Mouse (Mus musculus): ENCODE data around the gene Ak9.
"Not testable (repeated sequence)": the region's sequence is repeated elsewhere in the genome, so short reads cannot be mapped to it uniquely, and the experiment has no call there.

The Ak9 gene

DNA sequence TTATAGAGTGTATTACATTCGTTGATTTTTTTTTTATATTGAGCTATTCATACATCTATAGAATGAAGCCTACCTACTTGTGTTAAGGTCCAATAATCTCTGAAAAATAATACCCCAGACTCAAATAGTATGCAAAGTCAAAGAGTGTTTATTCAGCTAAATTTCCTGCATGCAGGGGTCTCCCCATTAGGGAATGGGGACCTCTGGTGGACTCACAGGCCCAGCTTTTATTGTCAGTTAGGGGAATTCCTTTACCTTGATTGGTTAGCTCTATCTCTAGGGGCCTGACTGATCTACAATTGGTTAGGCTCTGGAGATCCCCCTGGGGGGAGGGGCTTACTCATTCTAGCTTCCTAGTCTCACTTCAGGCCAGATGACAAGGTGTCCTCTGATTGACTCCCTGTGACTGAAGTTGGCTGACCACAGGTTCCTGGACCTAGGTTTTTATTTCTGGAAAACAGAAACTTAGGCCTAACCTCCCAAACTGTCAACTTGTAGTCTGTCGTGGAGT lies 28.8 kb downstream of the Ak9 start:
- DNase-seq (ENCODE audit: low spot score): no peak

DNA sequence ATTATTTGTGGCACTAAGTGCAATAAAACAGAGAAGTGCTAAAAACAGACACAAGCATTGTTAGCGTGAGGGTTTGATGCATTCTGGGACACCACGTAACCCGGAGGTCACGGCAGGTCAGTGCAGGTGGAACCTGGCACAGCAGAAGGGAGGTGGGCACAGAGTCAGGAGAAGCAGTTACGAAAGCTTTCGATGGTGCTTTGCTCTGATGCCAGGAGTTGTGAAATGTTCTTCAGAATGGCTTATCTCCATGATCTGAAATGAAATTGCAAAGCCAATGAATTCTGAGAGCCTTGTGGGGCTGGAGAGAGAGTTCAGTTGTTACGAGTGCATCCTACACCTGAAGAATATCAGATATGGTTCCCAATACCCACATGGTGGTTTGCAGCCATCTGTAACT lies 37.6 kb downstream of the Ak9 start:
- DNase-seq (ENCODE audit: low spot score): no peak

DNA sequence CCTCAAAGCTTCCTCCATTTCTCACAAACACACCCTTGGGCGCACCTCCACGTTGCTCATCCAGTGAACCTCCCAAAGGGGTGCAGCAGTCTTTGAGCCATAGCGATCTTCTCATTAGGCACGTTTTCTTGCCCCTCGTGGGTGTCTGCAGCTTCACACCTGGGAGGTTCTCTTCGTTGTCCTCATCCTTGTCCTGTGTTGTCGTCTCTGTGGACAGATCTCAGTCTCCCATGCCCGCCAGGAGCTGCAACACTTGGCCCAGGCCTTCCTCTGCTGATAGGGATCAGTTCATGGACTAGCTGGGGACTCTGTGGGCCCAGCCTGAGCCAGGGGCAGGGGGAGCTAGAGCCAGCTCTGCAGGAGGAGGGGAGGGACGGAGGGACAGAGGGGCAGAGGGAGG lies 61.3 kb downstream of the Ak9 start:
- no peak for DNase-seq (ENCODE audit: low spot score)

GRCm38 (mm10) chr10:41380466-41380865 lies 76.7 kb downstream of the Ak9 start:
- DNase-seq (ENCODE audit: low spot score): no peak

GRCm38 (mm10) chr10:41385506-41386221 lies 81.9 kb downstream of the Ak9 start:
- no peak for DNase-seq (ENCODE audit: low spot score)

DNA sequence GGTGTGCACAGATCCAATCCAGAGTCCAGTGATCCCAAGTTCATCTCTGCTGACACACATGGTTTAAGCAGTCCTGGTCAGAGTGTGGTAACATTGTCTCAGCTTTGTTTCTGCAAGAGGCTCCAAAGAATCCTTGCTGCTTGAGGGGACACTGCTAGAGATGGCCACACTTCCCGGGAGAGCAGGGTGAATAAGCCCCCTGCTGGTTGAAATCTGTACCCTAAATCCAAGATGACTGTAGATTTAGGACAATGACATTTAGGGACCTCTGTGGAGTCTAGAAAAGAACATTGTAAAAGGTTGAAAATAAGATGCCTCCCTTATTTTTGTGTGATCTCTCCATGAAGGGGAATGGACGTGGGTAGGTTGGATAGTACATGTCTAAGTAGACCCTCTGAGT lies 89.8 kb downstream of the Ak9 start:
- no peak for DNase-seq (ENCODE audit: low spot score)

GRCm38 (mm10) chr10:41401097-41401496 lies 97.3 kb downstream of the Ak9 start:
- DNase-seq (ENCODE audit: low spot score): no peak

- DNase-seq (ENCODE audit: low spot score): no peak
Measured at GRCm38 (mm10) chr10:41403364-41403763, 99.6 kb downstream of the Ak9 start.

- DNase-seq (ENCODE audit: low spot score): no peak
Measured at GRCm38 (mm10) chr10:41403893-41404612, 100.3 kb downstream of the Ak9 start.

- not testable (repeated sequence) for DNase-seq (ENCODE audit: low spot score)
Measured at GRCm38 (mm10) chr10:41410176-41410575, 106.4 kb downstream of the Ak9 start.

DNA sequence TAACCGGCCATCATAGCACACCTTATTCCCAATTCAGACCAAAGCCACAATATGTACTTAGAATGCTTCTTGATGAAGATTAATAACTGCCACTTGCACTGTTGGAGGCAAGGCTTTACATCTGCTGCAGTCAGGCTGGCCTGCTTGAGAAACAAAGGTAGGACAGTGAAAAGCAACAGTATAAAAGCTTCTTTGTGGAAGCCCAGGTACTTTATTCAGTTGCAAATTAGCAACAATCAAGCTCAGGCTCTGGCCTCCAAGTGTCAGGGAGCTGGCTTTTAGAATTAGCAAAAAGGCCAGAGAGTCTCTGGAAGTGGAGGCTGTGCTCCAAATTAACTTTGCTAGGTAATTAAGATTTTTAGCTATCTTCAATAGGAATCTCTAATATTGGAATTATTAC lies 107.0 kb downstream of the Ak9 start:
- not testable (repeated sequence) for DNase-seq (ENCODE audit: low spot score)

DNA sequence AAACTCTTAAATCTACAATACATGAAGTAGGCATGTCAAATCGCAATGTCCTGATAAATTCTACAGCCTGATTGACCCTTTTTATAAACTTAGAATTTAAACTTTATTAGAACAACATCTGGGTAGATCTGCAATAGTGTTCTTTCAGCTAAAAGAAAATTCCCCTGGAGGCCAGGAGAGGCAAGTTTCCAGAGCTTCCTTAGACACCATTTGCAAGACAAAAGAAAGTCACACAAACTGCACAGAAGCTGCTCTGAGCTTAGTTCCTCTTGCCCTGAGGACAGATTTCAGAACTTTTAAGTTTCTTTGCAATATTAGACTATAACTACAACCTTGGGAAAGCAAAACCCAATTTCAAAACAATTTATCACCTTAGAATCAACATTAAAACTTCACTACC lies 109.7 kb downstream of the Ak9 start:
- DNase-seq (ENCODE audit: low spot score): not testable (repeated sequence)

DNA sequence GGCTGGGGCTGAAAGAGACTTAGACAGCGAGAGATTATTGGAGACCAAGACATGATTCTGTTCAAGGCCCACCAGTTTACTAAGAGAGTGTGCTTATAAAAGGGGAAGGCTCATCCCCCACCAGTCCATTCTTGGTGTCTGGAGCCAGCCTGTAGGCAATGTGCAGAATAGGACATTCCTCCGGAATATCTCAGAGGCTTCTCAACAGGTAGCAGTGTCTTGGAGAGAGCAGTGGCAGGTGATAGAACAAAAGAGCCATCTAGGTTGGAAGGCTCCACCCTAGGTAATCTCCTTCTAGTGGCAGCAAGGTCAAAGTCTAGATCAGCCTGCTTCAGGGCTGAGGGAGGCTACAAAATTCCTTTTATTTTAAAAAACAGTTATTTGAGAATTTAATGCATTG lies 111.6 kb downstream of the Ak9 start:
- DNase-seq (ENCODE audit: low spot score): not testable (repeated sequence)

GRCm38 (mm10) chr10:41420496-41421200 lies 116.9 kb downstream of the Ak9 start:
- no peak for DNase-seq (ENCODE audit: low spot score)

GRCm38 (mm10) chr10:41423681-41424080 lies 119.9 kb downstream of the Ak9 start:
- DNase-seq (ENCODE audit: low spot score): no peak

GRCm38 (mm10) chr10:41426368-41426767 lies 122.6 kb downstream of the Ak9 start:
- no peak for DNase-seq (ENCODE audit: low spot score)

GRCm38 (mm10) chr10:41434624-41435023 lies 130.8 kb downstream of the Ak9 start:
- DNase-seq (ENCODE audit: low spot score): no peak

DNA sequence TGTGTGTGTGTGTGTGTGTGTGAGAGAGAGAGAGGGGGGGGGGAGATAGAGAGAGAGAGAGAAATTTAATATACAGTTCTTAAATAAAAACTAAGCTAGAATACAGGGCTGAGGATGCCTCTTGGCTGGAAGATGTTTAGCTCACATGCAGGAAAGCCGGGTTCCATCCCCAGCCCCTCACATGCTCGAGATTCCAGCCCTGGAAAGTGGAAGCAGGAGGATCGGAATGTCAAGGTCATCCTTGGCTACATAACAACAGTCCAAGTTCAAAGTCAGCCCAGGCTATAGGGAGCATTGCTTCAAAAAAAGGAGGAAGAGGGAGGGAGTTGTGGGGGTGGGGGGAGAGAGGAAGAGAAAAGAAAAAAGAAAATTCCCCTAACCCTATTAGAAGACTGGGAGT lies 131.4 kb downstream of the Ak9 start:
- no peak for DNase-seq (ENCODE audit: low spot score)

- no peak for DNase-seq (ENCODE audit: low spot score)
Measured at GRCm38 (mm10) chr10:41448216-41448615, 144.4 kb downstream of the Ak9 start.

GRCm38 (mm10) chr10:41449684-41450083 lies 145.9 kb downstream of the Ak9 start:
- no peak for DNase-seq (ENCODE audit: low spot score)

GRCm38 (mm10) chr10:41450137-41450670 lies 146.4 kb downstream of the Ak9 start, which contains the start of gene Zbtb24:
Gene Zbtb24, plus strand, starts transcription at chr10:41450383.
- DNase-seq (ENCODE audit: low spot score): peak; percentile 86

DNA sequence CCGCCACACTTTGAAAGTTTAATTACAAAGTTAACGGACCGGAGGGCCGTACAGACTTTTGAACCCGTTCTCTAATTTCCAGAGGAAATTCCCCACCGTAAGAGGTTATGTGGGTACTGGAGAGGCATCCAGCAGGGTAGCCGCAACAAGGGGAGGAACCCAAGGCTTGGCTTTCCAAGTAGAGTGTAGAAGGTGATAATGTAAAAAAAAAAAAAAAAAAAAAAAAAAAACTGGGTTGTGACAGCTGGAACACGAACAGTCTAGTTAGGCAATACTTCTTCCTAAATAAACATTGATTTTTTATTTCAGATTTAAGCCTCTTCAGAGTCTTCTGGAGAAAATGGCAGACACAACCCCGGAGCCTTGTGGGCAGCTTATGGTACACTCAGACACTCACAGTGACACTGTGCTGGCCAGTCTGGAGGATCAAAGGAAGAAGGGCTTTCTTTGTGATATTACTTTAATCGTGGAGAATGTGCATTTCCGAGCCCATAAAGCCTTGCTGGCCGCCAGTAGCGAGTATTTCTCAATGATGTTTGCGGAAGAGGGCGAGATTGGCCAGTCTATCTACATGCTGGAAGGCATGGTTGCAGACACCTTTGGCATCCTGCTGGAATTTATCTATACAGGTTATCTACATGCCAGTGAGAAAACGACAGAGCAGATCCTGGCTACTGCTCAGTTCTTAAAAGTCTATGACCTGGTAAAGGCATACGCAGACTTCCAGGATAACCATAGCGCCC lies 147.2 kb downstream of the Ak9 start:
- no peak for DNase-seq (ENCODE audit: low spot score)

All from ovary, adult 18-20 months (tissue).